Comparison of ENCODE assay signal across 8 mouse cellular contexts in the genomic region with DNA sequence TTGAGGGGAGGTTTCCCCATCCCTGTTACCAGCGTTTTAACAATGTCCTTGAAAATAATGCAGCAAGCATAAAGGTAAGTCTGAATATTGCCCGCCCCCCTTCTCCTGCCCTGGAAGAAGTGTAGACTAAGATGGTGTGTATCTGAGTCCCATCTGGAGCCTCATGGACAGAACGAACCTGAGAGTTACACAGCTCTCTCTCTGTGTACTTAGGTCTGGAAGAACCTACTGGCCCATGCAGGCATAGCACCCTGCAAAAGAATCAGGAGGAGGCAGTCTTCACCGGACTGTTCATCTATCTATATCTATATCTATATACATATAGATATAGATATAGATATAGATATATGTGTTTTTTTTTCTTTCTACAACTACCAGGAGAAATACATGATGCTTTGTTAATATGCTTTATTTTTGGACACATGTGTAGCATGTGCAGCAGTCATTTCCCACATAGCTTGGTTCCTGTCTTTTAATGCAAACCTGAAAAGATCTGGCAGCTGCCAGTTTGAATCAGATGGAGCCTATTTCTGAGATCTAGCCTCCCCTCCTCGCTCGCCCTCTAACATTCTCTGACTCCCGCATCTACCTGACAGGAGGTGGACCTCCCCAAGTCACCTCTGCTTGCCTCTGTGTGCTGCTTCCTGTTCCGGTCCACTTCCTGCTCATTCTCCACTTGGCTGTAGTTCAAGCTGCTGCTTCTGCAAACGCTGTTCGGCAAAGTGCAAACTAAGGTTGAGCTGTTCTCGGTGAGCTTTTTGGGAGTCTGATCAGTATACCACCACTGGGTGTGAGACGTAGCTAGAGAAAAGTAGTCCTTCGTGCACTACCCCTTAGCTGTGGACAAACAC. TPM values are rescaled to one million over a fixed set of nuclear protein-coding genes. Genes with fewer than 3 reads are reported as not detected.
DNase-seq lines count a peak whose midpoint lies in the region; ATAC-seq lines count a peak whose summit lies in the region.

No protein-coding gene starts in this region.

- peak; percentile 67 for ATAC-seq in CD4-positive, CD25-positive, alpha-beta regulatory T cell, adult 4 months
- ATAC-seq in granulocyte monocyte progenitor cell, adult 5-6 weeks (replicated peaks; ENCODE audit: poor library complexity, severe bottlenecking): peak; percentile 50
- ATAC-seq in midbrain, embryonic 11.5 days (ENCODE audit: low FRiP score): no peak

- DNase-seq in MN1 (ENCODE audit: low spot score): peak; percentile 30
- peak; percentile 51 for DNase-seq in kidney, postnatal 14 days
- peak; percentile 76 for DNase-seq in midbrain, embryonic 11.5 days (ENCODE audit: low spot score, missing footprints)
- peak; percentile 43 to 48 for DNase-seq in thymus, postnatal 36 days
- DNase-seq in layer of hippocampus, adult 9-10 months (ENCODE audit: low spot score): no peak
- no peak for DNase-seq in cerebellum, postnatal 4 days (ENCODE audit: low spot score in 2 of 2)

- H3K27me3 ChIP-seq in midbrain, embryonic 11.5 days (ENCODE audit: control insufficient read depth, insufficient read depth, low read length): no peaks in the 10 kb centered on the region

- no peak overlapping the region; the same call in 1 of the 2 replicates for H3K4me2 ChIP-seq in midbrain, embryonic 11.5 days

- H3K36me3 ChIP-seq in midbrain, embryonic 11.5 days (ENCODE audit: control insufficient read depth, insufficient read depth, low read length): no peaks in the 10 kb centered on the region

- peaks cover 7% of the 10 kb centered on the region for H3K4me1 ChIP-seq in midbrain, embryonic 11.5 days (ENCODE audit: control insufficient read depth, insufficient read depth, low read length)

- no peak overlapping the region for H3K9ac ChIP-seq in midbrain, embryonic 11.5 days (ENCODE audit: low read length)

- WGBS in midbrain, embryonic 11.5 days: 83% methylated on average over 13 of the region's 13 CpGs

- no peak overlapping the region for H3K27ac ChIP-seq in midbrain, embryonic 11.5 days (ENCODE audit: low read depth, low read length)

- H3K9me3 ChIP-seq in midbrain, embryonic 11.5 days (ENCODE audit: control insufficient read depth, low read length): no peaks in the 10 kb centered on the region

- no peak overlapping the region for H3K4me3 ChIP-seq in midbrain, embryonic 11.5 days (ENCODE audit: low read depth, low read length)

RNA-seq across cellular contexts. Expression of gene Entpd6, which starts 1.5 kb away (rescaled TPM):
- 10 to 100 TPM; 30.1 to 49.1 TPM for polyA plus RNA-seq in CD4-positive, CD25-positive, alpha-beta regulatory T cell, adult 4 months (2017; shearing (Covaris generic))
- total RNA-seq in granulocyte monocyte progenitor cell, adult 5-6 weeks (2014; fragmentation: Nextera tagmentation): 15.8 and 17.0 TPM in 2 replicates
- 14.7 and 15.6 TPM in 2 replicates for total RNA-seq in granulocyte monocyte progenitor cell, adult 5-6 weeks (2017)
- polyA plus RNA-seq in midbrain, embryonic 11.5 days (2014; fragmentation: Nextera tagmentation; extraction: Ambion mirVana): 24.7 and 26.7 TPM in 2 replicates

RNA-seq across cellular contexts. Expression of gene Pygb, which starts 36.2 kb away (rescaled TPM):
- polyA plus RNA-seq in CD4-positive, CD25-positive, alpha-beta regulatory T cell, adult 4 months (2017; shearing (Covaris generic)): 10 to 100 TPM; 34.4 to 85.4 TPM
- total RNA-seq in granulocyte monocyte progenitor cell, adult 5-6 weeks (2014; fragmentation: Nextera tagmentation): 18.3 and 18.9 TPM in 2 replicates
- total RNA-seq in granulocyte monocyte progenitor cell, adult 5-6 weeks (2017): 25.9 and 40.1 TPM in 2 replicates
- polyA plus RNA-seq in midbrain, embryonic 11.5 days (2014; fragmentation: Nextera tagmentation; extraction: Ambion mirVana): 34.1 and 39.1 TPM in 2 replicates

Comparison
In these comparisons a context has a peak if more than half of its experiments do, and no peak if none do; other contexts are left out.
1. DNase-seq: peak in MN1 (single experiment), kidney, postnatal 14 days (single experiment), midbrain, embryonic 11.5 days (single experiment) and thymus, postnatal 36 days (2 of 2); none in layer of hippocampus, adult 9-10 months (single experiment) and cerebellum, postnatal 4 days (0 of 2).